Mouse (Mus musculus): ENCODE measurements at regions not wholly inside any gene's neighbourhood (a gene's known extent, or its start where the extent isn't known, plus 50 kb on each side); places are given as distances from the start of the nearest gene placed in this dataset.
A peak's percentile ranks its signal among the peaks of the same experiment; 100 is the strongest.

GRCm38 (mm10) chr10:55767571-55767970 is 339.1 kb upstream of the Msl3l2 start:
- peak in 1 of 2 experiments; percentile 26 for DNase-seq (ENCODE audit: low spot score in 2 of 2)

DNA sequence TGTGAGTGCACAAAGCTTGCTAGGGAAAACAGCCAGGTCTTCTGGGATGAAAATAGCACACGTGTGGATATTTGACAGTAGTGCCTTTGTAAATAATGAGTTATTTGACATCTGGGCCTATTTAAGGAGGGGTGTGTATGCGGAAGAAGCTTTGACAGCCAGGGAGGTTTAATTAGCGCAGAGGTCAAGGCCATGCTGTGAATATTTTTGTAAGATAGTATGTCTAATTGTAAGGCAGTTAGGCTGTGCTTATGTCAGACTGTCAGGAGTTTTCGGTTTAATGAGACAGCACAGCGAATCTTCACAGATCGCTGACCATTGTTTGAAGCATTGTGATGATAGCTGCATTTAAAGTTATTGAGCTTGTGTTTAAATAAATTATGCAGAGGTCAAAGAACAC is 337.1 kb upstream of the Msl3l2 start:
- DNase-seq (ENCODE audit: low spot score in 2 of 2): no peak

DNA sequence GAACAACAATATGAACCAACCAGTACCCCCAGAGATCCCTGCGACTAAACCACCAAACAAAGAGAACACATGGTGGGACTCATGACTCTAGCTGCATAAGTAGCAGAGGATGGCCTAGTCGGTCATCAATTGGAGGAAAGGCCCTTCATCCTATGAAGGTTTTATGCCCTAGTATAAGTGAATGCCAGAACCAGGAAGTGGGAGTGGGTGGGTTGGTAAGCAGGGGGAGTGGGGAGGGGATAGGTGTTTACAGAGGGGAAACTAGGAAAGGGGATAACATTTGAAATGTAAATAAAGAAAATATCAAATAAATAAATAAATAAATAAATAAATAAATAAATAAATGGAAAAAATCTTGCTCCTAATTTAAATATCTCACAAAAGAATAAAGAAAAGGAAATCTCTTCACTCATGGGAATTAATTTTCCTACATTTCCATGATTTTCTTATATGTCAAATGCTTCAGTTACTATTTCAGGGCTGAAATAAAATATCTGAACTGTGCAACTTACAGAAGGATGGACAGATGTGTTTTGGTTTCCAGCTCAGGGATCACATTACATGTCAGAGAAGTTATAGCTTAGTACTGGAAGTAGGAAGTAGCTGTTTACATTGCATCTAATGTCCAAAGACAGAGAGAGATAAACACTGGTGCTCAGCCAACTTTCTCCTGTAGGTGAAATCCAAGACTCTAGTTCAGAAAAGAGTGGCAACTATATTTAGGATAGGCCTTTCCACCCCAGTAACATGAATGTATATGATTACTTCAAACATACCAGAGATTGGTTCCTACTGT is 323.8 kb upstream of the Msl3l2 start:
- no peak for DNase-seq (ENCODE audit: low spot score in 2 of 2)

DNA sequence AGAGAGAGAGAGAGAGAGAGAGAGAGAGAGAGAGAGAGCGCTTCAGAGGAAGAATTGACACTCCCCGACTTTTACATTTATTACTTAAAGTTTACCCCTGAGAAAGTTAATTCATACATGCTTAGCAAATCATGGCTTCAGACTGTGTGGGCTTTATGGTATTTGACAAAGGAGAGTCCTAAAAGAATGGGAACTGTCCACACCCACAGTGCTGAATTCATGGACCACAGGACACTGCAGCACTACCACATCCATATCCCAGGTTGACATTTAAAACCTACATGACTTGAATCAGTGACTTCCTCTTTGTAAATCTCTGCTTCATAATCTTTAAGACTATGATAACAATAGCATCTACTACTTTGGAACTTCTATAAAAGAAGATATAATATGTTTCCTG is 292.8 kb upstream of the Msl3l2 start:
- DNase-seq (ENCODE audit: low spot score in 2 of 2): no peak

DNA sequence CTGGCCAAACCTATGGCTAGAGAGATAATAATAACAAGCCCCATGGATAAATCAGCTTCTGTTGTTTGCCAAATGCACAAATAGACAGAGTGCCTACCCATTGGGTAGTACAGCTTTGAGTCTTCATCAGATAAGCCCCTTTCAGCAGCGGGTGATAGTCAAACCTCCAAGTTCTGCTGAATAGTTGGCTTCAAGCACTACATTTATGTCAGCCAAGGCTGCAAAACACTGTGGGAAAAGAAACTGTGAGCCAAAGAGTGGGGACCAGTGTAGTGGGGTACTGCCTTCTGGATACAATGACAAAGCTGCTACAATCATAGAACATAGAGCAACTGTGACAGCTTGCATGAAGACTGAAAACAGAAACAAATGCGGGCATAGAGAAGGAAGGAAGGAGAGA is 255.4 kb upstream of the Msl3l2 start:
- DNase-seq (ENCODE audit: low spot score in 2 of 2): no peak

DNA sequence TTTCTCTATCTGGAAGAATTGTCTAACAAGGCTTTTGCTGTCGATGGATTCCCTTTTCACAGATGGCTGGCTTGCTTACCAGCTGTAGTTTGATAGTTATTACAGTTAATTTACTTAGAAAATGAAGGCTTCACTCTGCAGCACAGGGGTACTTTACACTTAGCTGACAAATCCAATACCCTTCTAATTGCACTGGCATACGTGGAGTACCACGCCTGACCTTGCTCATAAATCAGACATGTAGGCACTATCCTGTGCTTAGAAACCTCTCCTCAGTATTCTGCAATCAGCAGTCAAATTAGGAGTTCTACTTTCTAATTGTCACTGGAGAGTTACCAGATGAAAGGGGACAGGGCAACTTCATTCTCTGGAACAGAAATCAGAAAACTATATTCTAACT is 214.1 kb upstream of the Msl3l2 start:
- no peak for DNase-seq (ENCODE audit: low spot score in 2 of 2)

- no peak for DNase-seq (ENCODE audit: low spot score in 2 of 2)
Observed at GRCm38 (mm10) chr10:55929100-55929499, 177.6 kb upstream of the Msl3l2 start.

DNA sequence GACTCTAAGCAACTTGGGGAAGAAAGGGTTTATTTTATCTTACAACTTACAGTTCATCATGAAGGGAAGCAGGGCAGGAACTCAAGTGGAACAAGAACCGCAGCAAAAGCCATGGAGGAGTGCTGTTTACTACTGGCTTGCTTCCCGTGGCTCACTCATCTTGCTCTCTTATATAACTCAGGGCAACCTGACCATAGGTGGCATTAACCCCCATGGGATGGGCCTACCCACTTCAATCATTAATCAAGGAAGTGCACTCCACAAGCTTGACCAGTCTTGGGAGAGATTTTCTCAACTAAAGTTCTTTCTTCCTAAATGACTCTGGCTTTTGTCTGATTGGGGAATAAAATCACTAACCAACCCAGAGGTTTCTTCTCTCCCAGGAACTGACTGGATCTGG is 172.7 kb upstream of the Msl3l2 start:
- no peak for DNase-seq (ENCODE audit: low spot score in 2 of 2)

GRCm38 (mm10) chr10:55935447-55935846 is 171.3 kb upstream of the Msl3l2 start:
- no peak for DNase-seq (ENCODE audit: low spot score in 2 of 2)

DNA sequence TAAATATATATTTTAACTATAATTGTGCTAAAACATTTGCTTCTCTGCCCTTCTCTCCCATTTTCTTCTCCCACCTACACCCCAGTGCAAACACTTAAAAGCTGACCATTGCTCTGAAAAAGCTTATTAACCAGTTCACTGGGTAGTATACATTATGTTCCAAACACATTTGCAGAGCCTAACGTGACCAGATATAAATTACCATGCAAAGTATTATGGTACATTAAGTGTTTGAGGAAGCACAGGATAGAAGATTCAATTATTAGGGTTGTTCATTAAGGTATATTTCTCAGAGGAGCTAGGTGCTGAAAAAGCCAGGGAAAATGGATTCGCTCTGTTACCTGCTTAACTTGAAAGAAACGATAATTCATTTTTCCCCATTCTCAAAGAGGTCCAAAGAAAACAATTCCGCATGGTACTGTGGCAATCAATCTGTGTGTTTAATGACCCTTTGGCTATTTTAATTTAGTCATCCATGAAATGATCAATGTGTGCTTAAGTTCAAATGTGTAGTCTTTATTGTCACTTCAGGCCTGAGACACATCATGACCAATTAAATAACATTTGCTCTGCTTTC is 144.0 kb upstream of the Msl3l2 start:
- DNase-seq (ENCODE audit: low spot score in 2 of 2): no peak
